13 mouse cellular contexts compared by ENCODE assay signal in genomic region chr9:43504270-43504932, GRCm38 (mm10).
DNase-seq lines count a peak whose midpoint lies in the region; ATAC-seq and TF ChIP-seq lines count a peak whose summit lies in the region.
"Had no signal": no experiment of that assay in that cellular context is flagged by ENCODE, and none has a peak within 500 bp of the region (broad histone marks: within the 10 kb centered on the region; RNA-seq: fewer than 3 reads in every experiment).

No protein-coding gene starts in this region.

- H3K79me2 ChIP-seq in CH12.LX (replicated peaks; ENCODE audit: control insufficient read depth, extremely low read depth, insufficient read depth, poor library complexity, severe bottlenecking), result no peaks in the 10 kb centered on the region

- TF ChIP-seq CTCF in CH12.LX (conservative IDR thresholded peaks at IDR 0.05 in 1 of 2, IDR thresholded peaks at IDR 0.05 in 1 of 2; ENCODE audit: low read depth in 2 of 2, low read length in 2 of 2), result no peak

- no peak for TF ChIP-seq POLR2A in CH12.LX (IDR thresholded peaks at IDR 0.05; ENCODE audit: low read depth, low read length)

- DNase-seq in adrenal gland, adult 2 months, result peak; percentile 42
- no peak for DNase-seq in adrenal gland, postnatal 4 days (ENCODE audit: low spot score in 2 of 2)
- DNase-seq in CH12.LX (ENCODE audit: extremely low read depth), result no peak
- DNase-seq in urinary bladder, postnatal 36 days (ENCODE audit: low spot score in 2 of 2), result no peak
- no peak for DNase-seq in layer of hippocampus, postnatal 10 days (ENCODE audit: low spot score in 2 of 2)
- DNase-seq: cerebellum, adult 9-11 months had no signal

- no peak overlapping the region for H3K4me3 ChIP-seq in intestine, embryonic 16.5 days (ENCODE audit: low read length)
- H3K4me3 ChIP-seq in intestine, embryonic 15.5 days (replicated peaks), result no peak overlapping the region
- H3K4me3 ChIP-seq in CH12.LX (replicated peaks in 1 of 3; ENCODE audit: low read depth in 2 of 3, low read length in 2 of 3, poor library complexity in 1 of 3), result no peak overlapping the region
- H3K4me3 ChIP-seq in hindbrain, embryonic 16.5 days (ENCODE audit: low read length), result no peak overlapping the region
- H3K4me3 ChIP-seq: erythroblast, embryonic 14.5 days; layer of hippocampus, adult 2 months; limb, embryonic 13.5 days; megakaryocyte, embryonic 14.5 days had no signal

- no peak for TF ChIP-seq EP300 in CH12.LX (IDR thresholded peaks at IDR 0.05; ENCODE audit: low read length)

- peak overlapping the region; percentile 31; the same call in 1 of the 2 replicates for H3K27ac ChIP-seq in intestine, embryonic 16.5 days (ENCODE audit: low read length)
- H3K27ac ChIP-seq in intestine, embryonic 15.5 days, result no peak overlapping the region
- no peak overlapping the region for H3K27ac ChIP-seq in CH12.LX (ENCODE audit: insufficient read depth, low read depth)
- H3K27ac ChIP-seq in hindbrain, embryonic 16.5 days (ENCODE audit: low read depth, low read length), result peak overlapping the region; percentile 12; the same call in 1 of the 2 replicates
- H3K27ac ChIP-seq: layer of hippocampus, adult 2 months had no signal

- H3K4me2 ChIP-seq in intestine, embryonic 16.5 days (ENCODE audit: low read depth, low read length), result 0 out of 2 replicates have a peak overlapping the region, but pooled peaks have one; percentile 9
- no peak overlapping the region for H3K4me2 ChIP-seq in intestine, embryonic 15.5 days (replicated peaks)
- H3K4me2 ChIP-seq in CH12.LX (ENCODE audit: insufficient read depth, low read depth, poor library complexity, severe bottlenecking), result 0 out of 2 replicates have a peak overlapping the region, but pooled peaks have one; percentile 5
- no peak overlapping the region for H3K4me2 ChIP-seq in hindbrain, embryonic 16.5 days (ENCODE audit: low read length)
- H3K4me2 ChIP-seq: limb, embryonic 13.5 days had no signal

- no peak for TF ChIP-seq RAD21 in CH12.LX (IDR thresholded peaks at IDR 0.05; ENCODE audit: low read depth, low read length)

- WGBS in intestine, embryonic 16.5 days, result 52% methylated on average over 14 of the region's 14 CpGs
- WGBS in intestine, embryonic 15.5 days, result 52% methylated on average over 14 of the region's 14 CpGs
- 62% methylated on average over 14 of the region's 14 CpGs for WGBS in hindbrain, embryonic 16.5 days

- H3K36me3 ChIP-seq in intestine, embryonic 16.5 days (ENCODE audit: control insufficient read depth, insufficient read depth, low read length), result no peaks in the 10 kb centered on the region
- no peaks in the 10 kb centered on the region for H3K36me3 ChIP-seq in intestine, embryonic 15.5 days
- no peaks in the 10 kb centered on the region for H3K36me3 ChIP-seq in CH12.LX (replicated peaks in 1 of 2; ENCODE audit: control insufficient read depth in 1 of 2, insufficient read depth in 1 of 2, low read length in 1 of 2)
- H3K36me3 ChIP-seq in hindbrain, embryonic 16.5 days (ENCODE audit: control insufficient read depth, insufficient read depth, low read length), result no peaks in the 10 kb centered on the region
- H3K36me3 ChIP-seq: limb, embryonic 13.5 days had no signal

- H3K27me3 ChIP-seq in intestine, embryonic 16.5 days (replicated peaks; ENCODE audit: control insufficient read depth, insufficient read depth, low read length), result no peaks in the 10 kb centered on the region
- no peaks in the 10 kb centered on the region; the same call in 1 of the 2 replicates for H3K27me3 ChIP-seq in intestine, embryonic 15.5 days (replicated peaks)
- H3K27me3 ChIP-seq in CH12.LX (replicated peaks), result peaks cover 87% of the 10 kb centered on the region
- no peaks in the 10 kb centered on the region for H3K27me3 ChIP-seq in hindbrain, embryonic 16.5 days (replicated peaks; ENCODE audit: control insufficient read depth, insufficient read depth, low read length)
- H3K27me3 ChIP-seq: limb, embryonic 13.5 days had no signal

- in situ Hi-C loops in CH12.LX (cut with MboI; ENCODE audit: low pct_ligation_motif_present, low pct_unique_long_range_greater_than_20kb, low sequenced_read_pairs), result no loop called here

- H3K9me3 ChIP-seq in intestine, embryonic 16.5 days (ENCODE audit: control insufficient read depth, low read length), result no peaks in the 10 kb centered on the region
- no peaks in the 10 kb centered on the region for H3K9me3 ChIP-seq in intestine, embryonic 15.5 days
- no peaks in the 10 kb centered on the region for H3K9me3 ChIP-seq in CH12.LX (replicated peaks; ENCODE audit: low read length)
- H3K9me3 ChIP-seq in hindbrain, embryonic 16.5 days (ENCODE audit: control insufficient read depth, low read length), result no peaks in the 10 kb centered on the region
- H3K9me3 ChIP-seq: limb, embryonic 13.5 days; megakaryocyte, embryonic 14.5 days had no signal

- ATAC-seq in intestine, embryonic 16.5 days, result no peak
- no peak for ATAC-seq in intestine, embryonic 15.5 days
- ATAC-seq in hindbrain, embryonic 16.5 days, result no peak

- peaks cover 7% of the 10 kb centered on the region for H3K4me1 ChIP-seq in intestine, embryonic 16.5 days (ENCODE audit: control insufficient read depth, insufficient read depth, low read length)
- no peaks in the 10 kb centered on the region for H3K4me1 ChIP-seq in intestine, embryonic 15.5 days (replicated peaks)
- no peaks in the 10 kb centered on the region for H3K4me1 ChIP-seq in CH12.LX (ENCODE audit: control insufficient read depth in 1 of 2, insufficient read depth in 2 of 2)
- H3K4me1 ChIP-seq in hindbrain, embryonic 16.5 days (ENCODE audit: control insufficient read depth, insufficient read depth, low read depth, low read length), result peaks cover 11% of the 10 kb centered on the region

- dilution Hi-C loops in CH12.LX (cut with MboI; ENCODE audit: extremely low pct_ligation_motif_present, extremely low pct_unique_long_range_greater_than_20kb, low sequenced_read_pairs), result no loop called here

- H3K9ac ChIP-seq in intestine, embryonic 16.5 days (ENCODE audit: low read depth, low read length), result no peak overlapping the region
- H3K9ac ChIP-seq in intestine, embryonic 15.5 days, result no peak overlapping the region
- H3K9ac ChIP-seq in CH12.LX (ENCODE audit: insufficient read depth, low read depth), result no peak overlapping the region
- H3K9ac ChIP-seq in hindbrain, embryonic 16.5 days (ENCODE audit: low read depth, low read length), result no peak overlapping the region
- H3K9ac ChIP-seq: limb, embryonic 13.5 days had no signal

TF ChIP-seq in CH12.LX, 34 proteins besides CTCF, POLR2A, EP300 and RAD21:
- TF ChIP-seq KAT2A (IDR thresholded peaks at IDR 0.05; ENCODE audit: insufficient replicate concordance, low read length) (no peak), JUND (conservative IDR thresholded peaks at IDR 0.05; ENCODE audit: low read depth, low read length) (no peak), MAZ (IDR thresholded peaks at IDR 0.05; ENCODE audit: low read depth, low read length) (no peak), RCOR1 (conservative IDR thresholded peaks at IDR 0.05; ENCODE audit: low read depth, low read length) (no peak), ETS1 (conservative IDR thresholded peaks at IDR 0.05; ENCODE audit: low read depth, low read length) (no peak), IRF4 (IDR thresholded peaks at IDR 0.05; ENCODE audit: low read depth, low read length) (no peak)

Comparison
In these comparisons a context has a peak if more than half of its experiments do, and no peak if none do; other contexts are left out.
1. H3K27ac ChIP-seq: peak in intestine, embryonic 16.5 days (single experiment) and hindbrain, embryonic 16.5 days (single experiment); none in intestine, embryonic 15.5 days (single experiment) and CH12.LX (single experiment).
2. H3K4me2 ChIP-seq: peak in intestine, embryonic 16.5 days (single experiment) and CH12.LX (single experiment); none in intestine, embryonic 15.5 days (single experiment) and hindbrain, embryonic 16.5 days (single experiment).